Mouse (Mus musculus) embryo, embryonic 10.5 days (tissue): Measurements from ENCODE around the gene 1700024P04Rik.

ENCODE experiments used
- DNase-seq: peaks from one replicate; pipeline ENCODE4 v3.0.0-alpha.2; 2015; ENCODE audit warnings: low spot score

1700024P04Rik gene

GRCm38 (mm10) chr13:98966583-98966982 lies 17.8 kb downstream of the 1700024P04Rik start:
- no peak for DNase-seq

- no peak for DNase-seq
Measured at GRCm38 (mm10) chr13:98963612-98964011, 20.8 kb downstream of the 1700024P04Rik start.

GRCm38 (mm10) chr13:98958177-98958576 lies 26.2 kb downstream of the 1700024P04Rik start:
- DNase-seq: peak; percentile 38

- DNase-seq: no peak
Measured at GRCm38 (mm10) chr13:98956209-98956608, 28.2 kb downstream of the 1700024P04Rik start.

- DNase-seq: no peak
Measured at GRCm38 (mm10) chr13:98955676-98956075, 28.7 kb downstream of the 1700024P04Rik start.

GRCm38 (mm10) chr13:98955226-98955625 lies 29.1 kb downstream of the 1700024P04Rik start:
- no peak for DNase-seq

- no peak for DNase-seq
Measured at GRCm38 (mm10) chr13:98953830-98954229, 30.5 kb downstream of the 1700024P04Rik start.

- DNase-seq: no peak
Measured at GRCm38 (mm10) chr13:98951951-98952350, 32.4 kb downstream of the 1700024P04Rik start.

GRCm38 (mm10) chr13:98948146-98948545 lies 36.2 kb downstream of the 1700024P04Rik start:
- no peak for DNase-seq

GRCm38 (mm10) chr13:98946434-98946833 lies 37.9 kb downstream of the 1700024P04Rik start:
- no peak for DNase-seq

GRCm38 (mm10) chr13:98945908-98946307 lies 38.5 kb downstream of the 1700024P04Rik start:
- DNase-seq: no peak

- DNase-seq: no peak
Measured at GRCm38 (mm10) chr13:98945381-98945780, 39.0 kb downstream of the 1700024P04Rik start.

GRCm38 (mm10) chr13:98944620-98945081 lies 39.7 kb downstream of the 1700024P04Rik start:
- DNase-seq: no peak

- no peak for DNase-seq
Measured at GRCm38 (mm10) chr13:98942360-98942759, 42.0 kb downstream of the 1700024P04Rik start.

GRCm38 (mm10) chr13:98941829-98942343 lies 42.5 kb downstream of the 1700024P04Rik start:
- DNase-seq: no peak

GRCm38 (mm10) chr13:98937108-98937507 lies 47.3 kb downstream of the 1700024P04Rik start:
- no peak for DNase-seq
